Mouse (Mus musculus) myocyte (in vitro differentiated cells): ENCODE measurements at regions not wholly inside any gene's neighbourhood (a gene's known extent, or its start where the extent isn't known, plus 50 kb on each side); places are given as distances from the start of the nearest gene placed in this dataset.

Source experiments
- H3K27me3 ChIP-seq: one replicate; pipeline ENCODE4 v1.6.1; 2011; ENCODE audit not compliant: control insufficient read depth, insufficient read depth, insufficient read length
- H3K36me3 ChIP-seq: one replicate; pipeline ENCODE4 v1.6.1; 2011; ENCODE audit not compliant: control insufficient read depth, insufficient read depth
- H3K4me2 ChIP-seq: one replicate; pipeline ENCODE4 v1.6.1; 2011; ENCODE audit warnings: low read depth, control low read depth
- H3K4me3 ChIP-seq: one replicate; pipeline ENCODE4 v1.5.1; 2011; ENCODE audit warnings: mild to moderate bottlenecking, control low read depth, moderate library complexity
- H3K79me2 ChIP-seq: one replicate; pipeline ENCODE4 v1.6.1; 2011; ENCODE audit not compliant: control insufficient read depth, insufficient read depth
- H3ac ChIP-seq: one replicate; pipeline ENCODE4 v1.6.1; 2011; ENCODE audit not compliant: control insufficient read depth, insufficient read length
- CEBPB ChIP-seq: IDR thresholded peaks from 2 replicates; pipeline ENCODE4 v1.6.1; 2011; ENCODE audit warnings: mild to moderate bottlenecking, moderate library complexity; ENCODE audit not compliant: poor library complexity, insufficient read depth, severe bottlenecking
- E2F4 ChIP-seq: IDR thresholded peaks from one replicate; pipeline ENCODE4 v1.6.1; 2011; ENCODE audit warnings: mild to moderate bottlenecking, control low read depth, moderate library complexity; ENCODE audit not compliant: insufficient read depth
- MAX ChIP-seq: IDR thresholded peaks from one replicate; pipeline ENCODE4 v1.6.1; 2011; ENCODE audit warnings: low read depth, mild to moderate bottlenecking, control low read depth
- MYOD1 ChIP-seq, 3 experiments: IDR thresholded peaks; one replicate each; pipeline ENCODE4 v1.6.1; 2011; ENCODE audit warnings: control low read depth in 2 of 3, low read depth in 2 of 3, mild to moderate bottlenecking in 2 of 3, moderate library complexity in 1 of 3; ENCODE audit not compliant: insufficient read length in 2 of 3, control insufficient read depth in 1 of 3
- MYOG ChIP-seq, 3 experiments: IDR thresholded peaks; one replicate each; pipeline ENCODE4 v1.6.1; 2011; ENCODE audit warnings: control low read depth in 2 of 3, low read depth in 2 of 3, mild to moderate bottlenecking in 2 of 3; ENCODE audit not compliant: insufficient read length in 2 of 3, control insufficient read depth in 1 of 3, insufficient read depth in 1 of 3
- POLR2A ChIP-seq: IDR thresholded peaks from one replicate; pipeline ENCODE4 v1.6.1; 2011; ENCODE audit warnings: low read depth, mild to moderate bottlenecking, control low read depth, moderate library complexity; ENCODE audit not compliant: insufficient read length
- POLR2AphosphoS2 ChIP-seq: IDR thresholded peaks from one replicate; pipeline ENCODE4 v1.6.1; 2011; ENCODE audit warnings: low read depth, control low read depth; ENCODE audit not compliant: insufficient read length
- REST ChIP-seq: IDR thresholded peaks from one replicate; pipeline ENCODE4 v1.6.1; 2011; ENCODE audit warnings: mild to moderate bottlenecking, control low read depth, moderate library complexity; ENCODE audit not compliant: insufficient read depth, insufficient read length
- SRF ChIP-seq: IDR thresholded peaks from one replicate; pipeline ENCODE4 v1.6.1; 2011; ENCODE audit warnings: low read depth; ENCODE audit not compliant: control insufficient read depth, insufficient read length
- TCF12 ChIP-seq: IDR thresholded peaks from one replicate; pipeline ENCODE4 v1.6.1; 2011; ENCODE audit warnings: mild to moderate bottlenecking, control low read depth; ENCODE audit not compliant: poor library complexity, insufficient read depth, severe bottlenecking
- TCF3 ChIP-seq: IDR thresholded peaks from one replicate; pipeline ENCODE4 v1.6.1; 2011; ENCODE audit warnings: low read depth, control low read depth; ENCODE audit not compliant: insufficient read length
- USF1 ChIP-seq: IDR thresholded peaks from one replicate; pipeline ENCODE4 v1.6.1; 2011; ENCODE audit warnings: low read depth, mild to moderate bottlenecking, control low read depth, moderate library complexity

DNA sequence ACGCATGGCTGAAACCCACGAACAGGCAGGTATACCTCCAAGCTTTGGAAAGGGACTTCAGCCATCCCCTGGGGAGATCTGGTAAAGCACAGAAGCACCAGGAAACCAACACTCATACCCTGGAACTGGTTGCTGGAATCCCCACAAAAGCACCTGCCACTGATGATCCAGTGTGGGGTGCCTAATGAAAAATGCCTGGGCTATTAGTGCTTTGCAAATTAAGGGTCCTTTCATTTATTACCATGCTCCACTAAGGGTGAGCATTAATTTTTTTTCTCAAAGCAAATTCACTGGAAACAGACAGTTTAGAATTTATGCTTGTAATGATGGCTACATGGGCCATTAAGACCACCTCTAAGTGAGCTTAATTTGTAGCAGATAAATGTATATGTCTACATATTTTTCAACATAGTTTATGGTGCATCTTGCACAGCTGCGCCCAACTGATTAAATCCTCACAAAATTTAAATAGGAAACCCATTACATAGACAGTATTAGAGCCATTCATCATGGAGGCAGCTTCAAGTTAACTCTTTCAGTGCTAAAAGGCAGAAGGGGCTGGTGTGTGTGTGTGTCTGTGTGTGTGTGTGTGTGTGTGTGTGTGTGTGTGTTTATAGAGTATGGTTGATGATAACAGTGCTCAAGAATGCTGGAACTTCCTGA lies 201.8 kb downstream of the Cbln1 start:
- no peak overlapping the region for H3K4me3 ChIP-seq
- H3ac ChIP-seq: no peak overlapping the region
- H3K27me3 ChIP-seq: peaks cover 6% of the 10 kb centered on the region
- no peaks in the 10 kb centered on the region for H3K36me3 ChIP-seq
- TF ChIP-seq USF1 (no peak), TCF12 (no peak), CEBPB (no peak), TCF3 (no peak), SRF (no peak), MYOD1 (IDR thresholded peaks at IDR 0.05; ENCODE audit: control insufficient read depth in 1 of 3, insufficient read length in 2 of 3, low read depth in 2 of 3) (no peak), POLR2A (no peak), MYOG (IDR thresholded peaks at IDR 0.05; ENCODE audit: control insufficient read depth in 1 of 3, insufficient read depth in 1 of 3, insufficient read length in 2 of 3, low read depth in 2 of 3) (no peak), MAX (no peak), POLR2AphosphoS2 (no peak), REST (no peak), E2F4 (no peak)
- H3K79me2 ChIP-seq: no peaks in the 10 kb centered on the region
- H3K4me2 ChIP-seq: no peak overlapping the region

DNA sequence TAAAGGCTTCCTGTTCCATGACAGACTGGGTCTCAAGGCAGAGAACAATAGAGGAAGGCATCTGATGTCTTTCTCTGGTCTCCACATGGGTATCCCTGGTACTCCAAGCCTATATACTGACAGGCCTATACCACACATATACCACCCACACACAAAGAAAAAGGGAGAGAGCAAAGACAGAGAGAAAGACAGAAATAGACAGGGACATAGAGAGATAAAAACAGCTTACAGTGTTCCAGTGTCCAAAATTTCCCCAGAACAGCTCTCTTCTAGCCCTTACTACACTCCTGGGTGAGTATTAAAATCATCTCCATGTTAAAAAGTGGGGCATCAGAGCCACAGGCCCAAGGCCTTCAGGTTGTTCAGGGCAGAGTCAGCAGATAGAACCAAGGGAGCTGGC lies 204.2 kb downstream of the Cbln1 start:
- H3K4me3 ChIP-seq: no peak overlapping the region
- H3K27me3 ChIP-seq: peaks cover 6% of the 10 kb centered on the region
- H3K79me2 ChIP-seq: no peaks in the 10 kb centered on the region
- no peaks in the 10 kb centered on the region for H3K36me3 ChIP-seq
- no peak for TF ChIP-seq TCF12
- TF ChIP-seq MYOD1 (IDR thresholded peaks at IDR 0.05; ENCODE audit: control insufficient read depth in 1 of 3, insufficient read length in 2 of 3, low read depth in 2 of 3): no peak
- TF ChIP-seq MAX: no peak
- no peak for TF ChIP-seq MYOG (IDR thresholded peaks at IDR 0.05; ENCODE audit: control insufficient read depth in 1 of 3, insufficient read depth in 1 of 3, insufficient read length in 2 of 3, low read depth in 2 of 3)
- TF ChIP-seq SRF: no peak
- TF ChIP-seq USF1: no peak
- no peak for TF ChIP-seq POLR2A
- no peak for TF ChIP-seq POLR2AphosphoS2
- TF ChIP-seq E2F4: no peak
- TF ChIP-seq TCF3: no peak
- no peak for TF ChIP-seq CEBPB
- no peak for TF ChIP-seq REST
- no peak overlapping the region for H3K4me2 ChIP-seq
- no peak overlapping the region for H3ac ChIP-seq

DNA sequence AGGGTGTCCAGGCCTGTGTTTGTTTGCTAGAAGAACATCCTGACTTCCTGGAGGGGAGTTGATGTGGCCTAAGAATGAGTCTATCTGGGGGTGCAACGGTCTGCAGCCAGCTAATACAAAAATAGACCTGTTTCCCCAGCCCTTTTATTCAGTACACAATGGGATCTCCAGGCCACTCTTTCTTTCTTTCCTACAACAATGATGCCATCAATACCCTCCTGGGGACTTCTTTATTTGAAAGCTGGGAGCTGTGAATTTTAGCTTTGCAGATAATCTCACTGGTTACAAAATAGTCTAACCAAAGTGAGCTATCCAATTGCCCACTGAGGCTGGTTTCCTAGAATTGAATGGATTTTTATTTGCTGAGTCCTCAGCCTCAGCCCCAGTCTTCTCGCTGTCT lies 207.4 kb downstream of the Cbln1 start:
- H3ac ChIP-seq: no peak overlapping the region

DNA sequence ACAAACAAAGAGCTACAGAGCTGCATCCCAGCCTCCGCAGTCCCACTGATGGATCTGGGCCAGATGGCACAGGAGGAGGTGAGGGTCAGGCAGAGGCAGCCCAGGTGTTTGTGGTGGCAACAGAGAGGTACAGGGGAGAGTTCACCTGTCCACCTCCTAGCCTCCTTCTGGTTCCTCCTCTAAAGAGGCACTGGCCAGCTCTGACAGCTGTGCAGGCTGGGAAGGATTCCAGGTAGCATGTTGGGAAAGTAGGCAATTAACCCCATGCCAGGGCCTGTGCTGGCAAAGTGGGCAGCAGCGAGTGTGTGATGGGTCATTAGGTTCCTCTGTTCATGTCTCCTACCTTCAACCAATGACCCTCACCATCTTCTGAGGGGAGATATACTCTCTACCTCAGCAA lies 212.1 kb downstream of the Cbln1 start:
- Histone ChIP-seq H3K27me3 (no peaks in the 10 kb centered on the region), H3ac (no peak overlapping the region), H3K4me2 (no peak overlapping the region), H3K36me3 (no peaks in the 10 kb centered on the region), H3K79me2 (no peaks in the 10 kb centered on the region), H3K4me3 (no peak overlapping the region)
- TF ChIP-seq E2F4 (no peak), POLR2AphosphoS2 (no peak), MAX (no peak)

More for the DNA sequence above, 207.4 kb downstream of the Cbln1 start:
- H3K79me2 ChIP-seq: no peaks in the 10 kb centered on the region
- peaks cover 6% of the 10 kb centered on the region for H3K27me3 ChIP-seq
- H3K36me3 ChIP-seq: no peaks in the 10 kb centered on the region
- no peak for TF ChIP-seq POLR2AphosphoS2
- TF ChIP-seq MYOG (IDR thresholded peaks at IDR 0.05; ENCODE audit: control insufficient read depth in 1 of 3, insufficient read depth in 1 of 3, insufficient read length in 2 of 3, low read depth in 2 of 3): no peak
- TF ChIP-seq MAX: no peak
- no peak for TF ChIP-seq TCF12
- TF ChIP-seq E2F4: no peak
- no peak for TF ChIP-seq POLR2A
- TF ChIP-seq TCF3: no peak
- TF ChIP-seq CEBPB: no peak
- no peak overlapping the region for H3K4me2 ChIP-seq
- H3K4me3 ChIP-seq: no peak overlapping the region

DNA sequence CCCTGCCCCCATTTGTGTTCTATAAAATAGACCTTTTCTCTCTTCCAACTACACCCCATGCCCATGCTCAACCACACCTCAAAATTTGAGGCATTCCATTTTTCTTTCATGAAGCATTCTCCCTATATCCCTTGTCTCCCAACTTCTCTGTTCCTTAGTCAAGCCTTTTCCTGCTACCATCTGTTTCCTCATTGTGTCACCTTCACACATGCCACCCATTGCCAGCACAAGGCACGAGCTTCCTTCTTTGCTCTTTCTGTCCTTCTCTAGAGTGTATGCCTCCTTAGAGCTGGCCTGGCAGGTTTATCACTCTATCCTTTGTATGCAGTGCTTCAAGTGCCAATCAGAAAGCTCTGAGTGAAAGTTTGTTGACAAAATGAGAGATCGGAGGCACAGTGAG lies 229.7 kb downstream of the Cbln1 start:
- H3ac ChIP-seq: no peak overlapping the region
- no peaks in the 10 kb centered on the region for H3K79me2 ChIP-seq
- no peak for TF ChIP-seq CEBPB
- no peak for TF ChIP-seq POLR2AphosphoS2
- TF ChIP-seq SRF: no peak
- no peak for TF ChIP-seq TCF12
- TF ChIP-seq POLR2A: no peak

DNA sequence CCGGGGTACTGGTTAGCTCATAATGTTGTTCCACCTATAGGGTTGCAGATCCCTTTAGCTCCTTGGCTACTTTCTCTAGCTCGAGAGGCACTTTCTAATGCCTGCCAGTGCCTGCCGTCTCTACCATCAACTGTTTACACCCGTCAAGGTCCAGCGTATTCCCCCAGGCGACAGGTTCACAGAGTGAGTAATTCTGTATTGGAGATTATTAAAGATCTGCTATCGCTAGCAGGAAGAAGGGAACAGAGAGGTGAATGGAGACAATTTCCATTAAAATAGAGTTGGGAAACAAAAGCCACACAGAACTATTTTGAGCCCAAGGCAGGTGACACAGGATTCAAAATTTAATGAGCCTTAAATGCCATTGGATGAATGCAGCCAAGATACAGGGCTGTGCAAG lies 235.2 kb downstream of the Cbln1 start:
- no peaks in the 10 kb centered on the region for H3K36me3 ChIP-seq
- H3ac ChIP-seq: no peak overlapping the region
- no peak for TF ChIP-seq POLR2AphosphoS2
- no peak for TF ChIP-seq TCF12
- TF ChIP-seq TCF3: no peak
- no peak for TF ChIP-seq SRF
- TF ChIP-seq MAX: no peak
- TF ChIP-seq POLR2A: no peak
- no peak for TF ChIP-seq REST
- no peak for TF ChIP-seq CEBPB
- TF ChIP-seq MYOD1 (IDR thresholded peaks at IDR 0.05; ENCODE audit: control insufficient read depth in 1 of 3, insufficient read length in 2 of 3, low read depth in 2 of 3): no peak
- no peak for TF ChIP-seq MYOG (IDR thresholded peaks at IDR 0.05; ENCODE audit: control insufficient read depth in 1 of 3, insufficient read depth in 1 of 3, insufficient read length in 2 of 3, low read depth in 2 of 3)
- TF ChIP-seq E2F4: no peak
- no peak for TF ChIP-seq USF1
- no peak overlapping the region for H3K4me3 ChIP-seq
- H3K27me3 ChIP-seq: peaks cover 23% of the 10 kb centered on the region
- no peaks in the 10 kb centered on the region for H3K79me2 ChIP-seq
- no peak overlapping the region for H3K4me2 ChIP-seq

More for the DNA sequence above, 229.7 kb downstream of the Cbln1 start:
- no peak overlapping the region for H3K4me2 ChIP-seq
- no peaks in the 10 kb centered on the region for H3K36me3 ChIP-seq
- H3K27me3 ChIP-seq: no peaks in the 10 kb centered on the region
- H3K4me3 ChIP-seq: no peak overlapping the region
